Mouse (Mus musculus) olfactory bulb, adult 2 months (tissue): Measurements from ENCODE around the gene Atp2c1. TPM values are rescaled to one million over a fixed set of nuclear protein-coding genes. Genes with fewer than 3 reads are reported as not detected.

Experiments used
- H3K27ac ChIP-seq: fragments of 200-500 bp; 2 replicates; pipeline ENCODE4 v1.5.1; 2012; ENCODE audit warnings: low read depth, low read length; ENCODE audit not compliant: insufficient read depth
- H3K4me1 ChIP-seq: fragments of 200-500 bp; 2 replicates; pipeline ENCODE4 v1.6.1; 2012; ENCODE audit warnings: low read length; ENCODE audit not compliant: control insufficient read depth, insufficient read depth
- H3K4me3 ChIP-seq: fragments of 200-500 bp; 2 replicates; pipeline ENCODE4 v1.5.1; 2012; ENCODE audit warnings: mild to moderate bottlenecking, low read depth, low read length, moderate library complexity; ENCODE audit not compliant: insufficient read depth
- CTCF ChIP-seq: fragments of 200-500 bp; IDR thresholded peaks from 2 replicates; pipeline ENCODE4 v1.5.1; 2012; ENCODE audit warnings: low read depth, mild to moderate bottlenecking, low read length, moderate library complexity; ENCODE audit not compliant: insufficient read depth
- POLR2A ChIP-seq: fragments of 200-500 bp; IDR thresholded peaks from 2 replicates; pipeline ENCODE4 v1.6.1; 2012; ENCODE audit warnings: mild to moderate bottlenecking, low read depth, low read length, moderate library complexity; ENCODE audit not compliant: insufficient read depth
- WGBS: fragments of 180-500 bp; shearing (Covaris S2); methylation state at CpG from one replicate; pipeline ENCODE4 v1.1.7; 2018; 5-methylcytosine and 5-hydroxymethylcytosine counted together
- polyA plus RNA-seq: library from polyadenylated mRNA; stranded (reverse); fragments of >200 nt; gene quantifications from 2 replicates; pipeline ENCODE4 v1.2.4, GENCODE M21; 2012; ENCODE audit warnings: low replicate concordance; ENCODE audit not compliant: missing spikeins, insufficient read depth, insufficient read length

Gene Atp2c1
- polyA plus RNA-seq, 1 experiment = 454 TPM

DNA sequence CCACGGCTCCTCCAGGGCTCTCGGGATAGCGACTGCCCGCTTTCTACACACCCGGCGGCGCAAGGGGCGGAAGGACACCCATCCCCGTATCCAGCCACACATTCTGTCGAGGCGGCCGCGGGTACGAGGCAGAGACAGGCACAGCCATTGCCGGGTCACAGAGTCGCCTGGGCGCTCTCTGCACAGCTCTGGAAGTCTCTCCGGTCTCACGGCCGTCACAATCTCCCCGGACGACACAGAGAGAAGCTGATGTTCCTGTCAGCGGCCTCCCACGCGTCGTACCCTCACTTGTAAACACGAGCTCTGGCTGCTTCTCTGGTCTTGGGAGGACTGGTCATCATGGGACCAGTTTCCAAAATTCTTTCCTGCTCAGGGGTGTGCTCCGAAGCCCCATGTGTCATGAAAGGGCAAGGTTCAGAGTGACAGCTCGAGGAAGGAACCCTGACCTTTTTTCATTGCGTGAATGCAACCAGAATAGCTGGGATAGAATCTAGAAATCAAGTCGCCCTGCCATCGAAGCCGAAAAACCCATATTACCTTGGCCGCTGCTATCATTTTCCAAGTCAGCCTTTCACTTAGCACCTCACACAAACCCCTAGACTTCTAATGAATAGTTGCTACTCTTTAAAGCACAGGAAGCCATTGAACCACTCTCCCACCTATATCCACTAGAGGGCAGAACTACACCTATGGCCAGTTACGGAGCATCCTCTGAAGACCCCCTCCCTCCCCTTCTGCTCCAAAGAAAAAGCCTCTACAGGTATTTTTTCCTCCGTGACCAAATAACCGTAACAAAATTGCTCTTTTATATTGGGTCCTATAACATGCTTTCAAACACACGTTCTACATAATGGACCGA is 31.6 kb downstream of the Atp2c1 start:
- H3K27ac ChIP-seq = peak overlapping the region; percentile 66
- TF ChIP-seq CTCF (no peak), POLR2A (no peak)
- peak overlapping the region; percentile 94 for H3K4me3 ChIP-seq
- WGBS = under 1% methylated on average over 39 of the region's 39 CpGs
- H3K4me1 ChIP-seq = peaks cover 5% of the 10 kb centered on the region; the same call in 1 of the 2 replicates

DNA sequence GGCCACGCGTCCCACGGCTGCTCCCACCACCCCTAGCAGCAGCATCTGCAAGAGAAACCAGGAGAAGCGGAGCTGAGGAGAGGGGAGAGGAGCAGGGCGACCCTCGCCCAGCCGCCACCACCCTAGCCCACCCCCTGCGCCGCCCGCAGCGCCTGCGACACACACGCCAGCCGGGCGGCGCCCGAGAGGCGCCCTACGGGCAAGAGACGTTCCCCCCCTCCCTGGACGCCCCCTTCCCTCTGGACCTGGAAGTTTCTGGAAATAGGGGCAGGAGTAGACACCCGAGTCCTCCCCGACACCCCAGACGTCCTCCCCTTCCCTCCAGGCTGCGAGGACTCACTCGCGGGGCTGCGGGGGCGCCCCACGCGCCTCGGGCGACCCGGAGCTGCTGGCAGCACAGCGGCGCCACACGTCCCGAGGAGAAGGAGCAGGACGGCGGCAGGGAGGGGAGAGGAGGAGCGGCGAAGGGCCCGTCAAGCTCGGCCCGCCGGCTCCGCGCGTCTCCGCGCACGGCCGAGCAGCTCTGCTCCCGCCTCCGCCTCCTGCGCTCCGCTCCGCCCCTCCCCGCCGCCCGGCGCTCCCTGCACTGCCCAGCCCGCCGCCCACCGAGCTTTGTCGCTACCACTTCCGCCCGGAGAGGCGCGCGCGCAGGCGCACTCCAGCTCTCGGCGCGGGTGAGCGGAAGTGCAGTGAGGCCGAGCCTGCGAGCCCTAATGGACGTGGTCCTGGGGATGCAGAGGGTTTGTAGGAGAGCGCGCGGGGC is 32.4 kb downstream of the Atp2c1 start:
- WGBS = under 1% methylated on average over 83 of the region's 83 CpGs

DNA sequence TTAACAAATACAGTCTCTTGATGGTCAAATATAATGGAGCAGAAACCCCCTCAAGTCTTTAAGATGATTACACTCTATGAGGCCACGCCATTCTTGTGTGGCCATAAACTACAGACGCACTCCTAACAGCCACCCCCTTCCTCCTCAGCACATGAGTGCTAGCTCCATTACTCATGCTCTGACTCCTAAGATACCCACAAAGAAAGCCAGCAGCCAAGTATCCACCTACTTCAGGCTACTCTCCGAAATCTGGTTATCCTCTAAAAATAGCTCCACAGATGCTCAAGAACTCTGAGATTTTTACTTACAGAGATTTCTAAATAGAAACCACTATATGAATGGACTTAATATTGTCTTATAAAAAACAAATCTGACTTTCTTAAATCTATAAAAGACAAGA is 34.4 kb downstream of the Atp2c1 start:
- H3K4me3 ChIP-seq = no peak overlapping the region
- 16% methylated on average over 3 of the region's 3 CpGs for WGBS
- TF ChIP-seq CTCF (no peak), POLR2A (no peak)
- peaks cover 8% of the 10 kb centered on the region; the same call in 1 of the 2 replicates for H3K4me1 ChIP-seq
- no peak overlapping the region for H3K27ac ChIP-seq

More for the DNA sequence above, 32.4 kb downstream of the Atp2c1 start:
- TF ChIP-seq POLR2A = peak; percentile 94
- TF ChIP-seq CTCF = peak; percentile 38; the same call in 1 of the 2 replicates
- Histone ChIP-seq H3K27ac (peak overlapping the region; percentile 89), H3K4me3 (peak overlapping the region; percentile 94), H3K4me1 (peaks cover 5% of the 10 kb centered on the region; the same call in 1 of the 2 replicates)

DNA sequence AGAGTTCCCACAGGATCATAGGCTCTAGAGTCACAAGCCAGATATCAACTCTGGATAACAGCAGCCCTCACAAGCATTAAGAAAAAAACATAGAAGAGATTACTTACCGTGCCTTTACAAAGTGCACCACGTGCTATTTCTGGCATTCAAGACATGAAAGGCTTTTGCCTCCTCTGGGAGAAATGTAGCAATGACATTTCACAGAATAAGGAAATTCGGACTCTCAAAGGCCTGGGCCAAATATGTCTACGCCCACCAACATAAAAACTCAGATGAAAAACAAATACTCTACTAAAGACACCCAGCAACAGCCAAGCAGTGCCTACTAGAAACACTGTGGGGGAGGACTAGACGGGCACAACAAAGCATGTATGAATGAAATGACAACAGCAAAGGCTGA is 38.8 kb downstream of the Atp2c1 start:
- WGBS = 42% methylated on average over 5 of the region's 5 CpGs
- Histone ChIP-seq H3K27ac (no peak overlapping the region), H3K4me1 (peaks cover 11% of the 10 kb centered on the region), H3K4me3 (no peak overlapping the region)
- TF ChIP-seq POLR2A = no peak

DNA sequence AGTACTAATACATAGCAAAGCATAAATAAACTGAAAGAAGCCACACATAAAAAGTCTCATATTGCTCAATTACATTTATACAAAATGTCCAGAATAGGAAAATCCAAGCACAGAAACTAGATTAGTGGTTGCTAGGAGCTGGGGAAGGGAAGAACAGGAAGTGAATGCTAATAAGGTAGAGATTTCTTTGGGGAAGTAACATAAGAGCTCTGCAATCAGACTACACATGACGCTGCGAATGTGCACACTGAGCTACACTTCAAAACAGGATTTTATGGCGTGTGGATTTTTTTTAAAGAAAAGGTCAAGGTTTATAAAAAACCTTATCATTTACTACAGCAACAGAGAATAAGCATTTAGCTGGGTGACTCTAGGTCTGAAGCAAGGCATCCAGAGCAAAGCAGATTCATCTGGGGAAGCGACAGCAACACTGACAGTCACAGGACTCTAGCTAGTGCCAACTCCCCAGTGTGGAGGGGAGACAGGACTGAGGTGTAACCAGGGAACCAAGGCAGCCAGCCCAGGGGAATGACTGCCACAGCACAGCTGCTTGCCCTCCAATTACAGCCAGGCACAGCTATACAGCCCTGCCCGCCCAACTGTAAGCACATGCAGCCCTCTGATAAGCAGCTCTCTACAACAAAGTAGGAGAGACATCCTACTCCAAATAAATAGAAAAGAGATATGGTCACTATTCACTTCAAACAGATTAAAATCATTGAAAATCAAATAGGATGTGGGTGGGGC is 42.6 kb downstream of the Atp2c1 start:
- Histone ChIP-seq H3K4me3 (no peak overlapping the region), H3K4me1 (peaks cover 13% of the 10 kb centered on the region), H3K27ac (no peak overlapping the region; the same call in 1 of the 2 replicates)
- TF ChIP-seq CTCF = no peak
- TF ChIP-seq POLR2A = no peak
- 57% methylated on average over 5 of the region's 5 CpGs for WGBS

DNA sequence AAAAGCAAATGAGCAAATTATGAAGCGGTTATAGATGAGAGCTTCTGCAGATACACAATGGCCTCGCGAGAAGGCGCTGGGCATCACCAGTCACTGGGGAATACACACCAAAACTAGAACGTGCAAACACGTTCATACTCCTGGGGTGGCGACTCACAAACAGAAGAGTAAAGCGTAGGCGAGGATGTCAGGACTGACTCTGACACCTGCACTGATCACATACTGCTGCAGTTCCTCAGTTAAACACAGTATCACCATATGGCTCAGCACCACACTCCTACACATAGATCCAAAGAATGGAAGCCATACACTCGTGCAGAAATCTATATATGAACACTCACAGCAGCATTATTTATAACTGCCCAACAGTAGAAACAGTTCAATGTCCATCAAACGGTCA is 43.2 kb downstream of the Atp2c1 start:
- Histone ChIP-seq H3K27ac (no peak overlapping the region), H3K4me1 (peaks cover 12% of the 10 kb centered on the region), H3K4me3 (no peak overlapping the region)
- TF ChIP-seq POLR2A (no peak), CTCF (no peak)
- 66% methylated on average over 11 of the region's 11 CpGs for WGBS

DNA sequence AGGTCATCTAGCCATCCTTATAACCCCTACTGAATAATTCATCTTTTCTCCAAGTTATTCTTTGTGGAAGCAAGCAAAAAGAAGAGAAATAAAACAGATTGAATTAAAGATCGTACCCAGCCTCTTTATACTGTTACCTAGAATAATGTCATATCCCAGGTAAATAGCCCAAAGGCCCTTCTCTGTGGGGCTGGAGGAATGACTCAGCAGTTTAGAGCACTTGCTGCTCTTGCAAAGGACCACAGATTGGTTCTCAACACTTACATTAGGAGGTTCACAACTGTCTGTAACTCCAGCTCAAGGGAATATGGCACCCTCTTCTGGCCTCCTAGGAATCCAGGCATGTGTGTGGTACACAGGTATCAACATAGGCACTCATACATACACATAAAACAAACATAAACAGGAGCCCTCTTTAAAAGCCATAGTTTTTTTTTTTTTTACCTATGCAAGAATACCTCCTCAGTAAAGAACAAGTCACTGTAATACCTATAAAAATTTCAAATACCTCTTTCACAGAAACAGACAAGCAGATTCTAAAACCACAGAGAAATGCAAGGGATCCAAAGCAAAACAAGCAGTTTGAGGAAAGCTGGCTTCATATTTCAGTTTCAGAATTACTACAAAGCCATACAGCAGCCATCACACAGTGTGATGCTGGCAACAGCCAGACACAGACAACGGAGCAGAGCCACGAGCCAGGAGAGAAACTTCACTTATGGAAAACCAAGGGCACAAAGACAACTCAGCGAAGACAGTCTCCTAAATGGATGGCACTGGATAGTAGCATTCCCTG is 44.2 kb downstream of the Atp2c1 start:
- Histone ChIP-seq H3K4me3 (no peak overlapping the region), H3K4me1 (peaks cover 9% of the 10 kb centered on the region), H3K27ac (no peak overlapping the region)
- 79% methylated on average over 4 of the region's 4 CpGs for WGBS
- TF ChIP-seq POLR2A (no peak), CTCF (no peak)

DNA sequence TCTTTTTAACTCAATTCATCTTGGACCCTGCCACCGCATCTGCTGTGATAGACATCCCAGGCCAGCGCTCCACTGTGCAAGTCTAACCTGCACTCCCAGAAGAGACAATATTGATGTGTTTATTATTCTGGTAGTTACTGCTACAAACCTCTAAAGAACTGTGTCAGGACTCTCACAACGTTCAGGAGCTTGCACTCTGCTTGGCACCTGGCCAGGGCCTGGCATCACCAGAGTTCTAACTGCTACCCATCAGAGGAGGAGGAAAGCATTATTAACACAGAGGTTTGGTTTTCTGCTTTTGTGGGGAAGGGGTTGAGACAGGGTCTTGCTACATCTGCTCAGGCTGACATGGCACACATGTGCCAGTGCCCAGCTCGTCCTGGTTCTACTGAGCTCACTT is 45.0 kb downstream of the Atp2c1 start:
- Histone ChIP-seq H3K4me1 (peaks cover 9% of the 10 kb centered on the region), H3K27ac (no peak overlapping the region; the same call in 1 of the 2 replicates), H3K4me3 (no peak overlapping the region)
- 46% methylated on average over 4 of the region's 4 CpGs for WGBS
- TF ChIP-seq POLR2A = no peak
- TF ChIP-seq CTCF = no peak
